Mouse (Mus musculus) limb, embryonic 14.5 days (tissue): Measurements from ENCODE around the gene Zfp709. TPM values are rescaled to one million over a fixed set of nuclear protein-coding genes. Genes with fewer than 3 reads are reported as not detected.
"Not testable (repeated sequence)": the region's sequence is repeated elsewhere in the genome, so short reads cannot be mapped to it uniquely, and the experiment has no call there.

Experiments used
- ATAC-seq: fragments of 200-750 bp; cut with Nextera tagmentation; 2 replicates; pipeline ENCODE4 v1.8.0; 2017; ENCODE audit warnings: low read depth, moderate number of reproducible peaks, moderate TSS enrichment; ENCODE audit not compliant: low FRiP score
- DNase-seq: peaks from one replicate; pipeline ENCODE4 v3.0.0-alpha.2; 2015; ENCODE audit warnings: low spot score
- H3K27ac ChIP-seq: fragments of 300-500 bp; sonication (generic); replicated peaks from 2 replicates; pipeline ENCODE4 v1.5.1; 2014; ENCODE audit warnings: low read depth, mild to moderate bottlenecking, low read length, moderate library complexity, mixed read lengths
- H3K27me3 ChIP-seq: fragments of 300-500 bp; sonication (generic); 2 replicates; pipeline ENCODE4 v1.6.1; 2014; ENCODE audit warnings: low read length, mixed read lengths; ENCODE audit not compliant: control insufficient read depth, insufficient read depth
- H3K36me3 ChIP-seq: fragments of 300-500 bp; sonication (generic); 2 replicates; pipeline ENCODE4 v1.6.1; 2014; ENCODE audit warnings: mild to moderate bottlenecking, low read length, moderate library complexity, mixed read lengths; ENCODE audit not compliant: control insufficient read depth, insufficient read depth
- H3K4me1 ChIP-seq: fragments of 300-500 bp; sonication (generic); 2 replicates; pipeline ENCODE4 v1.6.1; 2014; ENCODE audit warnings: antibody characterized with exemption, low read length, mixed read lengths; ENCODE audit not compliant: control insufficient read depth, insufficient read depth
- H3K4me2 ChIP-seq: fragments of 300-500 bp; sonication (generic); replicated peaks from 2 replicates; pipeline ENCODE4 v1.6.1; 2014; ENCODE audit warnings: low read depth, mild to moderate bottlenecking, low read length, moderate library complexity; ENCODE audit not compliant: severe bottlenecking
- H3K4me3 ChIP-seq: fragments of 300-500 bp; sonication (generic); replicated peaks from 2 replicates; pipeline ENCODE4 v1.5.1; 2014; ENCODE audit warnings: low read length
- H3K9ac ChIP-seq: fragments of 300-500 bp; sonication (generic); 2 replicates; pipeline ENCODE4 v1.6.1; 2014; ENCODE audit warnings: mild to moderate bottlenecking, low read depth, low read length, moderate library complexity; ENCODE audit not compliant: severe bottlenecking
- H3K9me3 ChIP-seq: fragments of 300-500 bp; sonication (generic); 2 replicates; pipeline ENCODE4 v1.6.1; 2016; ENCODE audit warnings: low read length; ENCODE audit not compliant: control insufficient read depth
- WGBS: fragments of 180-500 bp; shearing (Covaris S2); extraction: QIAGEN DNeasy Blood & Tissue Kit; methylation state at CpG from one replicate; pipeline ENCODE4 v1.1.7; 2014; 5-methylcytosine and 5-hydroxymethylcytosine counted together
- polyA plus RNA-seq, 2 experiments: library from polyadenylated mRNA; depleted of rRNA in 1 of 2; stranded (reverse) in 1 of 2; unstranded in 1 of 2; fragments of >200 nt; fragmentation: Nextera tagmentation in 1 of 2; extraction: Ambion mirVana in 1 of 2; gene quantifications; 2 replicates each; pipeline versions ENCODE4 v1.2.1 to v1.2.3; 2012 to 2014

The Zfp709 gene
- polyA plus RNA-seq, 2 experiments: 2.3 to 9.0 TPM

DNA sequence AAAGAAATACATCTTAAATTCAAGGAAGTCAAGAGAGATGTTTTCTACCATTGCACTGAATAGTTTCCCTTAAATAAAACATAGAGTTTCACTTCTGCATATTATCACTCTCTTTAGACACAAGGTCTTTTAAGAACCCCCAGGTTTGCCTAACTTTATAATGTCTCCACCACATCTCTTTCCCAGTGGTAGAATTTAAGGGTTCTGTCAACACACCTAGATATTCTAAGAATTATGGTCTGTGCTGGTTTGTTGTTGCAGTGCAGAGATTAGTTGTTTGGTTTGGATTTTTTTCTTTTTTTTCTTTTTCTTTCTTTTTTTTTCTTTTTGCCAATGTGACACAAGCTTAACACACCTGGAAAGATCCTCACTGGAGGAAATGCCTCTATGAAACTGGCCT is 28.5 kb upstream of the Zfp709 start:
- H3K27me3 ChIP-seq, H3K36me3 ChIP-seq, H3K4me3 ChIP-seq, H3K27ac ChIP-seq, ATAC-seq, DNase-seq, H3K9me3 ChIP-seq, H3K9ac ChIP-seq, H3K4me1 ChIP-seq, H3K4me2 ChIP-seq: not testable (repeated sequence)

DNA sequence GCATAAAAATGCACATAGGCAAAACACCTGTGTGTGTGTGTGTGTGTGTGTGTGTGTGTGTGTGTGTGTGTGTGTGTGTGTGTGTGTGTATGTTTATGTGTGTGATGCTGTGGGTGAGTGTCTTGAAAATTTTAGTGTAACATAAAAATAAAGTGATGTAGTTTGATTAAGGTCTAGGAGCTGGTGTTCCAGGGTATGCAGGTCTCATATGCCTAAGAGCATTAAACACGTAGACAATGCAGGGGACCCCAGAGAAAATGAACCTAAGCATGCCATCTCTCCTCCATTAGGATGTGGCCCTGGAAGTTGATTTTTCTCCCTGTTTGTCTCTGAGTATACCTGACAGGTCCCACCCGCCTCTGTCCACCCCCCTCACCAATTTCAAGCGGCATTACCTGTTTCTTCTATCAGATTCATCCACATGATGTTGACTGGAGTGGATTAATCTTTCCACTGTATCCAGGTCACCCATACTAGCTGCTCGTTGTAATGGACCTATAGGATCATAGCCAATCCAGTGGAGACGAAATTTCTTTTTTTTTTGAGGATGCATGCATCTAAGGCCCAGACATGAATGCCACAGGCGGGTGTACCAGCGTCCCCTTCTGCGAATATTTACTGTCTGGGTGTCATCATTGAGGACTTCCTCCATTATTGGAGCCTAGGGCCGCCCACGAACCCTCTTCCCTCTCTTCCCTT is 25.0 kb upstream of the Zfp709 start:
- not testable (repeated sequence) for ATAC-seq

GRCm38 (mm10) chr8:71857364-71857763 is 24.5 kb upstream of the Zfp709 start:
- H3K9me3 ChIP-seq, H3K9ac ChIP-seq, ATAC-seq, DNase-seq, H3K4me1 ChIP-seq, H3K4me3 ChIP-seq, H3K36me3 ChIP-seq, H3K27ac ChIP-seq, H3K27me3 ChIP-seq, H3K4me2 ChIP-seq: not testable (repeated sequence)
- WGBS: 81% methylated on average over 2 of the region's 2 CpGs

More for the DNA sequence above, 25.0 kb upstream of the Zfp709 start:
- H3K9me3 ChIP-seq, H3K27ac ChIP-seq, H3K4me2 ChIP-seq, H3K4me1 ChIP-seq, H3K9ac ChIP-seq, H3K27me3 ChIP-seq, H3K36me3 ChIP-seq, H3K4me3 ChIP-seq, DNase-seq: not testable (repeated sequence)
- WGBS: 82% methylated on average over 8 of the region's 10 CpGs

DNA sequence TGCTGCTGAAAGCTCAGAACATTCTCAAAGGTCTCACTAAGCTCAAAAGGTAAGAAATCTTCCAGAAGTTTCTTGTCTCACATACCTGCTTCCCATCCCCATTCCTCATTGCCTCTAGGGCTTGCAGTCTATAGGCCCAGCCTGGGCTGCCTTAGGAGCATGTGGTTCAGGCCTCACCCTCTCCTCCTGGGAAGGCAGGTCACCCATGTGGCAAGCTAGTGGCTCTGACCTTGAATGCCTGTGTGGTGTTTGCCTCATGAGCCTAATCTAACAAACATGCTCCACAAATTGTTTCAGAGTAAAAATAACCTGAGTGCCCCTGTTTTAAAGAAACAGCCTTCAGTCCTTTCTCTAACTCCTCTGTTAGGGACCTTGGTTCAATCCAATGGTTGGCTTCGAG is 20.3 kb upstream of the Zfp709 start:
- H3K4me1 ChIP-seq, H3K27ac ChIP-seq, ATAC-seq, H3K27me3 ChIP-seq, H3K36me3 ChIP-seq, DNase-seq, H3K4me3 ChIP-seq, H3K4me2 ChIP-seq, H3K9ac ChIP-seq, H3K9me3 ChIP-seq: not testable (repeated sequence)
- 79% methylated on average over 1 of the region's 1 CpGs for WGBS

- H3K9ac ChIP-seq, H3K4me1 ChIP-seq, H3K9me3 ChIP-seq, H3K36me3 ChIP-seq, H3K27me3 ChIP-seq, DNase-seq, H3K4me3 ChIP-seq, H3K4me2 ChIP-seq, ATAC-seq, H3K27ac ChIP-seq: not testable (repeated sequence)
These were observed 19.8 kb upstream of the Zfp709 start for GRCm38 (mm10) chr8:71862038-71862437.

- H3K27me3 ChIP-seq, H3K4me1 ChIP-seq, H3K27ac ChIP-seq, H3K9me3 ChIP-seq, H3K9ac ChIP-seq, H3K36me3 ChIP-seq, H3K4me3 ChIP-seq, ATAC-seq, H3K4me2 ChIP-seq, DNase-seq: not testable (repeated sequence)
- WGBS: 43% methylated on average over 11 of the region's 11 CpGs
These were observed 18.8 kb downstream of the Zfp709 start for GRCm38 (mm10) chr8:71900666-71901065.

DNA sequence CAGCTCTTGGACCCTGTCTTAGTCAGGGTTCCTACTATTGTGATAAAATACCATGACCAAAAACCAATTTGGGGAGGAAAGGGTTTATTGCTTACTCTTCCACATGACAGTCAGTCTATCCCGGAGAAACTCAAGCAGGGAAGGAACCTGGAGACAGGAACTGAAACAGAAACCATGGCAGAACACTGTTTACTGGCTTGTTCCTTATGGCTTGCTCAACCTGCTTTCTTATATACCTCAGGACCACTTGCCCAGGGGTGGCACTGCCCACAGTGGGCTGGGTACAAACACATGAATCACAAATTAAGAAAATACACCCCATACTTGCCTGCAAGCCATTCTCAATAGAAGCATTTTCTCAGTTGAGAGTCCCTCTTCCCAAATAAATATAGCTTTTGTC is 21.3 kb downstream of the Zfp709 start:
- not testable (repeated sequence) for H3K27me3 ChIP-seq, H3K9me3 ChIP-seq, H3K4me1 ChIP-seq, H3K9ac ChIP-seq, H3K4me2 ChIP-seq, H3K4me3 ChIP-seq, ATAC-seq, H3K36me3 ChIP-seq, H3K27ac ChIP-seq, DNase-seq
- WGBS: 67% methylated on average over 1 of the region's 1 CpGs
